Mouse (Mus musculus) T-helper 1 cell (primary cell): ENCODE measurements at regions not wholly inside any gene's neighbourhood (a gene's known extent, or its start where the extent isn't known, plus 50 kb on each side); places are given as distances from the start of the nearest gene placed in this dataset.

ENCODE experiments used
- in situ Hi-C: fragments of 300-600 bp; cut with MboI, MseI; formaldehyde crosslinking; loops from one replicate; pipeline ENCODE4 v1.15.1; 2025; ENCODE audit warnings: high pct_unique_total_duplicates

DNA sequence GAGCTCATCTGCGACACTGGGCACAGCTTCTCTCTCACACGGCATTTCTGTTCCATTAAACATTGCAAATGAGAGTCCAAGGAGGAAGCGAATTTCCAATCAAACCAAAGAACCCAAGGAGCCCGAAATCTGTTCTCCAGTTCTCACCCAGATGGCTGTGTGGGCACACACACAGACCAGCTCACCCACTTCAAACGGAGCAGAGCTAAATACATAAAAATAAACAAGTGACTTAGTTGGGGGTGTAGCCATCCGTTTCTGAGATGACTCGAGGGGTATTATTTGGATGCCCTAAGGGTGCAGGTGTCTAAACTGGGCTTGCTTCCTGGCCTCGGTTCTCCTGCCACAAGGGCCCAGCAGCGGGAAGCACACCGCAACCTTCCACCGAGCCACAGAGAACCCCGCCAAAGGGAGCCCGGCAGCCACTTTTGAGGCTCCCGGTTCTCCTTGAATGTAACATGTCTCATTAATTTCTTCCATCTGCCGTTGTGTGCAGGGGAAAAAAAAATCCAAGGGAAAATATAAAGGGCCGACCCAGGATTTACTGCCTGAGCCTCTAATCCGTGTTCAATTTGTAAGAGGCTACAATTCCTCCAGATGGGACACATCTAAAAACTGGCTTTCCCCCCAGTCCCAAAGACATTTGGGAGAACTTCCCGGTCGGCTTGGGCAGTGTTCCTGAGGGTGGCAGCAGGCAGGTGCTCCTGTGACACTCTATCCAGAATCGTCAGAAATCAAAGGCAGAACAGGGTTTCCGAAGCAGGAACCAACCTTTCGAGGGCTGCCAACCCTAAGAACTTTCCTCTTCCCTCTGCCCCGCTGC, 598.6 kb upstream of the Gm10131 start:
- in situ Hi-C loops = loop anchor here (5.0 to 10.0 kb wide), 2 partner anchors 82 to 315 kb away; no protein-coding TSS in a partner anchor

DNA sequence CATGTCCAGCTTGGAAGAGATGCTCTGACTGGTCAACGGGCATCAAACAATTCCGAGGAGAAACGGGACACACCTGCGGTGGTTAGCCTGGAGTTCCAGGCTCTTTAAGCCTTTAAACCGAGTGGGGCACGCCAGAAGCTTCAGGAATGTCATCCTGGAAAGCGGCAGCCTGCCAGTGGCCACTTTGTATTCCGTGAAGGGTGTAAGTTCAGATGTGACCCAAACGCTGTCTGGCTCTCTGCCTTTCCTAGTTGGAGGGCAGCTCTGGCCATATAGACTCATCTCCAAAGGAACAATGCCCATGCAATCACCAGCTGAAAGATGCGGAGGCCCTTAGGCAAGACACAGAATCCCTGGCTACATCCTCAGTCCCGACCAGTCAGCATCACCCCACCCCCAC, 597.8 kb upstream of the Gm10131 start:
- in situ Hi-C loops = loop anchor here (5.0 kb wide), 1 partner anchor 83 kb away; no protein-coding TSS in a partner anchor

DNA sequence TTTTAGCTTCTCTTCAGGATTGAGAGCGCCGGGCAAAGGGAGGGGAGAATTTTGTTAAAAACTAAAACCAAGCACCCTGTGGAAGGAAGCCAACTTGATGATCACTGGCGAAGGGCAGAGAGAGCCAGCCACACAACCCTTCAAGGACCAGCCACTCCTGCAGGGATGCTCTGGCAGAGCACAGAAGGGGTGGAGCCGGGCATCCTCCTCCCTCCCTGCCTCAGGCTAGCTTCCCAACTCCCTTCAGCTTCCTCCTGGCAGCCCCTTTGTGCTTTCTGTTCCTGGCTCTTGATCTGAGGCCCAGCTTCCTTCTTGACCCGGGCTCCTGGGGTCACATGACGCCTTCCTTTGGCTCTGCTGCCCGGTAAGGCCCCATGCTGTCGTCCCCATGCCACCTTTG, 591.8 kb upstream of the Gm10131 start:
- in situ Hi-C loops = no loop called here

- in situ Hi-C loops = no loop called here
Observed at GRCm38 (mm10) chr8:34702806-34703205, 591.3 kb upstream of the Gm10131 start.

- in situ Hi-C loops = no loop called here
Observed at GRCm38 (mm10) chr8:34699015-34699414, 587.5 kb upstream of the Gm10131 start.

DNA sequence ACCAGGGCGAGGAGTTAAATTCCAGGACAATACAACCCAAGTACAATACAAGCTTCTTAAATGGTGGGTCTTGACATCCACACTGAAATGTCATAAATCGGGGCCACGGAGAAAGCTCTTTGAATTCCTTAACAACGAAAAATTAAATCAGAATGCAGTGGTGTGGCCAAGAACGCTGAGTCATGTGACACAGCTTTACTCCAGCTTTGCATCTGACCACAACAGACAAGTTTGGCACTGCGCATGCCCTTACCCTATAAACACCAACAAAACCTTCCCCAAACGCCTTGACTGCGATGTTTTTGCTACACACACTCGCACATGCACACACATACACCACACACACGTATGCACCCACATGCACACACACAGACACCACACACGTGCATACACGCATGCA, 584.8 kb upstream of the Gm10131 start:
- in situ Hi-C loops = no loop called here

GRCm38 (mm10) chr8:34692606-34693005, 581.1 kb upstream of the Gm10131 start:
- in situ Hi-C loops = loop anchor here (5.0 kb wide), 1 partner anchor 35 kb away; no protein-coding TSS in a partner anchor

DNA sequence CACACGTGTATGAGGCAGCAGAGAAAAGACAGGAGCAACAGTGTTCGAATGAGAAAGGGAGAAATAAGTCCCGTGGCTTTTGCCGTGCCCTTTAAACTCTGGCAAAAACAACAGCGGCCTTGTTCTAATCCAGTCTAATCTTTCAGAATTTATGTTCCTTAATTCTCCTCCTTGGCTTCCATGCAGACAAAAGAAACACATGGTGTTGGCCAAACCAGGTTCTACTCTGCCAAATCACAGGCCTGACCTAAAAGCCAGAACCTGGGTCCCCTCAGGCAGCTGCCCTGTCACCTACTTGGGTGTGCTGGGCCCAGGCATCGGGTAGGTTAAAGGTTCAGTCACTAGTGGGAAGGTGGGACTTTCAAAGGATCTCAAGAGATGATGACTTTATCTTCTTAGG, 580.2 kb upstream of the Gm10131 start:
- in situ Hi-C loops = loop anchor here (5.0 kb wide), 1 partner anchor 36 kb away; no protein-coding TSS in a partner anchor

- in situ Hi-C loops = loop anchor here (5.0 kb wide), 1 partner anchor 37 kb away; no protein-coding TSS in a partner anchor
Observed at GRCm38 (mm10) chr8:34689825-34690493, 578.4 kb upstream of the Gm10131 start.

- in situ Hi-C loops = no loop called here
Observed at GRCm38 (mm10) chr8:34689049-34689824, 577.7 kb upstream of the Gm10131 start.

DNA sequence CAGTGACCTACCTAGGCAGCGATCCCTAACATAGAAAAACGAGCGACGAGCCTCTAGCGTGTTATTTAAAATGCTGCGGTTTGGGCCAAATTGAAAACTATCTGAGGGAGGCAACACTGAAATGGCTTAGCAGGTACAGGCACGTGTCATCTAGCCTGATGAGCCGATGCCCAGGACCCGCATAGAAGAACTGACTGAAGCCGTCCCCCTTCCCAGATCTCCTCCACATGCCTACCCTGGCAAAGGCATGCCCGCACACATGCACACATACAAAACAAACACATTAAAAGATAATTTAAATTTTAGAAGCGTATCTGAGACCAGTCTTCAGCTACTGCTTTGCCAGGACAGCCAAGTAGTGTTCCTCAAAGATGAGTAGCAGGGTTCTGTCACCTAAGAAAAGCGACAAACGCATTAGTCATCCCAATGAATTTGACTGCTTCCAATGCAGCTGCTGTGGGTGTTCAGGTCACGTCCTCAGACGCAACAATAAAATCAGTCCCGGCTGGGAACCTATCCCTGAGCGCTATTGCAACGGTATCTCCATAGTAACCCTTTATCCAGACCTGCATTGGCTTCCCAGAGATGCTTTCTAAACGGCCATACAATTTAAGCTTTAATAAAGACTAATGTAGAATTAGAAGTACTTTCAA, 577.0 kb upstream of the Gm10131 start:
- in situ Hi-C loops = no loop called here

- in situ Hi-C loops = no loop called here
Observed at GRCm38 (mm10) chr8:34686371-34686770, 574.8 kb upstream of the Gm10131 start.

GRCm38 (mm10) chr8:34684683-34685082, 573.1 kb upstream of the Gm10131 start:
- in situ Hi-C loops = no loop called here

DNA sequence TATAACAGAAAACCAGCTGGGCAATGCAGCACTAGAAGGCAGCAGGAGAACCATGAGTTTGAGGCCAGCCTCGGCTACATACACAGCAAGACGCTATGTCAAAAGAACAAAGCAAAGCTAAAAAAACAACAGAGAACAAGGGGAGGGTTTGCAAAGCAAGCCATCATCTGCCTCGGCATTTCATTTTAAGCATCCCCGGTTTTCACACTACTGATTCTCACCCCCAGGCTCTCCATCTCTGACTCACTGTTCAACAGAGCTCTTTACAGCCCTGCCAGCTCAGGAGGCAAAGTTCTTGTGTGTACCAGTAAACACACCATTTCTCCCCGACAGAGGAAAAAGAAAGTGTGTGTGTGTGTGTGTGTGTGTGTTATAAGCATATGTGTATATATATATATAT, 571.6 kb upstream of the Gm10131 start:
- in situ Hi-C loops = no loop called here

DNA sequence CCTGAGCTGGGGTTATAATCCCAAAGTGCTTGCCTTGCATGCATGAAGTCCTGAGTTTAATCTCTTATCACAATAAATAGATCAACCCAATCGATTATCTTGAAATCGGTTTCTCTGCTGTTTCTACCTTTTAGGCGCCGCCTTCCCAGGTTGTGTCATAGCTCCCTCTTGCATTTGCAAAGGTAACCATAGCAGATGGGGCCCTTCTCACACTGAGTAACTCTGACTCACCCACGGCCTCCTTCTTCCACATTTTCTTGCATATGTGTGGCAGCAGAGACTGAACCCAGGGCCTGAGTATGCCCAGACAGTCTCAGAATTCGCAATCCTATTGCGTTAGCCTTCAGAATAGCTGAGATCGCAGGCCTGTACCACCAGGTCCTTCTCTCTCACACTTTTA, 570.7 kb upstream of the Gm10131 start:
- in situ Hi-C loops = no loop called here

GRCm38 (mm10) chr8:34679565-34680291, 568.2 kb upstream of the Gm10131 start:
- in situ Hi-C loops = loop anchor here (10.0 kb wide), 1 partner anchor 135 kb away; no protein-coding TSS in a partner anchor

- in situ Hi-C loops = loop anchor here (10.0 kb wide), 1 partner anchor 136 kb away; no protein-coding TSS in a partner anchor
Observed at GRCm38 (mm10) chr8:34678879-34679278, 567.3 kb upstream of the Gm10131 start.

- in situ Hi-C loops = loop anchor here (10.0 kb wide), 1 partner anchor 143 kb away; no protein-coding TSS in a partner anchor
Observed at GRCm38 (mm10) chr8:34671716-34672115, 560.2 kb upstream of the Gm10131 start.

DNA sequence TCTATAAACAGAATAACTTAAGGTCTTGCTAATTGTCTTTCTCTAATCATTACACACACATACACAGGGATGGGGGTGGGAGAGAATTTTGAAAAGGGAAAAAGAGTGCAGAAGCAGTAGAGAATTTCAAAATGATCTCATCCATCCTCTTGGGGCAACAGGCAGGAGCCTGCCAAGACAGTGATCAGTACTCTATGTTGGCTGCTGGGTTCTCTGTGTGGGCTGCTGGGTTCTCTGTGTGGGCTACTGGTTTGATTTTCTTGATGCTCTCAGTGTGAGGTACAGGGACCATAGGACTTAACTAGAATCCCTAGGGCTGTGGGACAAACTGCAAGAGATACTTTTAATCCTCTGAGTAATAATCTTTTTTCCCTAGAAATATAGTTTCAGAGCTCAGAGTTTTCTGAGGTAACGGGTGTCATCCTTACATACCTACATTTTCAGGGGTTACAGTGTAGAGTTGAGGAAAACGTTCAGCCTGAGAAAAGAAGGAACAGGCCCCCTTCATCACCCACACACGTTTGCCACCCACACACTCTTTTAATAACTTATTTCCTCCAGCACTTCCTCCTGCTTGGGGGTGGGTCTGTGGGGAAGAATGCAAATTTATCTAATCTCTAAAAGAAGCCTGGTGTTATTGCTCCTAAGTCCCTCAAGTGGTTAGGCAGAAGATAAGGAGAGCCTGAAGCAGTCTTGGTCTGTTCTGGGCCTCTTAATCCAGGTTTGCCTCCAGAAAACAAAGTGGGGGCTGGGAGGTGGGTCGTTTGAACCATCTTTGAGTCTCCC, 559.6 kb upstream of the Gm10131 start:
- in situ Hi-C loops = loop anchor here (10.0 kb wide), 1 partner anchor 144 kb away; no protein-coding TSS in a partner anchor

DNA sequence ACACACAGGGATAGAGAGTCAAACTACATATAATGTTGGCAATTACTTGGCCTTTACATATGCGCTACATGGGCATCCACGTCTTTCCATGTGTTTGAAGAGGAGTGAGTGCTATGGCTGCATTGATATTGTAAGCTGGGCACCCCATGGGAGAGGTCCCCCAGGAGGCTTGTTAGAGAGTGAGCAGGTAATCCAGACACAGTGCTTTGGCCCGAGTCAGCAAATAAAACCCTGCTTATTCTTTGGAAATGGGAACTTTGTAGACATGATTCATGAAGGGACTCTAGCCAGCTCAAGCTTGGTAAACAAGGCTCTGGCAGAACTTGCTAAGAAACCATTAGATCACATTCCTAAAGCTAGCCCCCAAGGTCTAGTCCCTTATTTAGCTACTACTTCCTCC, 557.6 kb upstream of the Gm10131 start:
- in situ Hi-C loops = no loop called here
